Mouse (Mus musculus) limb, embryonic 13.5 days (tissue): ENCODE measurements at regions not wholly inside any gene's neighbourhood (a gene's known extent, or its start where the extent isn't known, plus 50 kb on each side); places are given as distances from the start of the nearest gene placed in this dataset.
"Not testable (repeated sequence)": the region's sequence is repeated elsewhere in the genome, so short reads cannot be mapped to it uniquely, and the experiment has no call there.

ENCODE experiments used
- ATAC-seq: fragments of 200-750 bp; cut with Nextera tagmentation; 2 replicates; pipeline ENCODE4 v1.8.0; 2017; ENCODE audit warnings: low read depth, moderate number of reproducible peaks, moderate TSS enrichment; ENCODE audit not compliant: low FRiP score
- H3K27ac ChIP-seq: fragments of 300-500 bp; sonication (generic); 2 replicates; pipeline ENCODE4 v1.5.1; 2015; ENCODE audit warnings: inconsistent platforms, mild to moderate bottlenecking, moderate library complexity
- H3K27me3 ChIP-seq: fragments of 300-500 bp; sonication (generic); 2 replicates; pipeline ENCODE4 v1.6.1; 2015; ENCODE audit warnings: mild to moderate bottlenecking, inconsistent platforms
- H3K36me3 ChIP-seq: fragments of 300-500 bp; sonication (generic); 2 replicates; pipeline ENCODE4 v1.6.1; 2015; ENCODE audit warnings: inconsistent platforms, mild to moderate bottlenecking, moderate library complexity
- H3K4me1 ChIP-seq: fragments of 300-500 bp; sonication (generic); 2 replicates; pipeline ENCODE4 v1.6.1; 2015; ENCODE audit warnings: inconsistent platforms
- H3K4me2 ChIP-seq: fragments of 300-500 bp; sonication (generic); replicated peaks from 2 replicates; pipeline ENCODE4 v1.6.1; 2015; ENCODE audit warnings: inconsistent platforms, mild to moderate bottlenecking, moderate library complexity
- H3K4me3 ChIP-seq: fragments of 300-500 bp; sonication (generic); 2 replicates; pipeline ENCODE4 v1.5.1; 2015; ENCODE audit warnings: moderate library complexity, mild to moderate bottlenecking, inconsistent platforms
- H3K9ac ChIP-seq: fragments of 300-500 bp; sonication (generic); 2 replicates; pipeline ENCODE4 v1.6.1; 2015; ENCODE audit warnings: mild to moderate bottlenecking, inconsistent platforms
- H3K9me3 ChIP-seq: fragments of 300-500 bp; sonication (generic); 2 replicates; pipeline ENCODE4 v1.6.1; 2016; ENCODE audit warnings: inconsistent platforms
- WGBS: fragments of 180-500 bp; shearing (Covaris S2); methylation state at CpG from one replicate; pipeline ENCODE4 v1.1.7; 2015; 5-methylcytosine and 5-hydroxymethylcytosine counted together

DNA sequence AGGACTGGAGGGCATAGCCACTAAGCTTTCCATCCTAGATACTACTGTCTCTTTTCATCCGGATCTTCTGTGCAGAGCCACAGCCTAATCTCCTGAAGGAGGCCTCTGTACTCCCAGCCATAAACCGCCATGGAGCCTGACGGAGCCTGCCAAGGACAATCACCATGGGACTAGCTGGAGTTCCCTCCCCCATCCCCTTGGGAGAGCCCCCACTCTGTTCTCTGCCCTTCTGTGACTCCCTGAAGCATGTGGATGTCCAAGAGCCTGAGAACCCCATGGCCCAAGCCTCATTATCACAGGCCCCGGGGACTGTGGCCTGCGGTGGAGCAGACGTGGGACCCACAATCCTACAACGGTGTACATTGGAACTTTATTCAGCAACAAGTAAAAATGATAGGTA lies 151.5 kb upstream of the Ddhd1 start:
- H3K4me2 ChIP-seq: no peak overlapping the region
- no peak overlapping the region for H3K27ac ChIP-seq
- no peaks in the 10 kb centered on the region for H3K36me3 ChIP-seq
- no peaks in the 10 kb centered on the region for H3K4me1 ChIP-seq
- H3K9me3 ChIP-seq: no peaks in the 10 kb centered on the region
- H3K9ac ChIP-seq: no peak overlapping the region
- 88% methylated on average over 7 of the region's 7 CpGs for WGBS
- H3K4me3 ChIP-seq: no peak overlapping the region
- no peaks in the 10 kb centered on the region for H3K27me3 ChIP-seq
- no peak for ATAC-seq

GRCm38 (mm10) chr14:45810101-45810500 lies 152.2 kb upstream of the Ddhd1 start:
- no peak for ATAC-seq
- Histone ChIP-seq H3K9me3 (no peaks in the 10 kb centered on the region), H3K36me3 (no peaks in the 10 kb centered on the region), H3K4me1 (0 out of 2 replicates have a peak, but pooled peaks cover under 1% of the 10 kb centered on the region), H3K4me2 (no peak overlapping the region), H3K27ac (no peak overlapping the region), H3K9ac (no peak overlapping the region), H3K4me3 (no peak overlapping the region), H3K27me3 (no peaks in the 10 kb centered on the region)
- WGBS: 62% methylated on average over 4 of the region's 4 CpGs

- no peaks in the 10 kb centered on the region for H3K9me3 ChIP-seq
- no peak overlapping the region for H3K9ac ChIP-seq
- peaks cover 6% of the 10 kb centered on the region; the same call in 1 of the 2 replicates for H3K4me1 ChIP-seq
- 49% methylated on average over 3 of the region's 3 CpGs for WGBS
- ATAC-seq: no peak
- H3K27ac ChIP-seq: no peak overlapping the region
- no peak overlapping the region for H3K4me3 ChIP-seq
- H3K36me3 ChIP-seq: no peaks in the 10 kb centered on the region
- no peaks in the 10 kb centered on the region for H3K27me3 ChIP-seq
- H3K4me2 ChIP-seq: no peak overlapping the region
Measured at GRCm38 (mm10) chr14:45810630-45811029, 152.7 kb upstream of the Ddhd1 start.

DNA sequence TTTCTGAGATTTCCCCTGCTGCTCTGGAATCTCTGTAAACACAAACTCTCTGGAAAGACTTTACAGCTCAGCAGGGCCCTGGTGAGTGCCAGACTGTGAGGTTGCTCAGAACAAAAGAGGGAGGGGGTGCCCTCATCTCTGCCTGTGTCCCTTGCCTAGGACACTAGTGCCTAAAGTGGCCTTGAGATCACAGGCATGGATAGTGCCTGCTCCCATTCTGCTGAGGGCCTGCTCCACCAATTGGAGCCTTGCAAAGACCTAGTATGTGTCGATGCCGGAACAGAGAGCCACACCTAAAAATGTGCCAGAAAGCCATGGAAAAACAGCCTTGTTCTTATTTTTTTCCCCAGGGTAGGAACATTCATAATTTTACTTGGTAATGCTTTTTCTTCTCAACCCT lies 157.7 kb upstream of the Ddhd1 start:
- Histone ChIP-seq H3K27ac (no peak overlapping the region), H3K9me3 (no peaks in the 10 kb centered on the region), H3K27me3 (no peaks in the 10 kb centered on the region), H3K4me1 (peaks cover 7% of the 10 kb centered on the region; the same call in 1 of the 2 replicates), H3K36me3 (no peaks in the 10 kb centered on the region), H3K4me3 (no peak overlapping the region), H3K9ac (no peak overlapping the region), H3K4me2 (no peak overlapping the region)
- 67% methylated on average over 2 of the region's 2 CpGs for WGBS
- no peak for ATAC-seq

- H3K27me3 ChIP-seq, H3K4me1 ChIP-seq, H3K36me3 ChIP-seq, H3K4me3 ChIP-seq, ATAC-seq, H3K9ac ChIP-seq, H3K27ac ChIP-seq, H3K9me3 ChIP-seq, H3K4me2 ChIP-seq: not testable (repeated sequence)
- 91% methylated on average over 17 of the region's 17 CpGs for WGBS
Measured at GRCm38 (mm10) chr14:45816611-45817010, 158.7 kb upstream of the Ddhd1 start.

- peaks cover 7% of the 10 kb centered on the region; the same call in 1 of the 2 replicates for H3K4me1 ChIP-seq
- no peaks in the 10 kb centered on the region for H3K36me3 ChIP-seq
- no peak overlapping the region for H3K9ac ChIP-seq
- H3K4me2 ChIP-seq: no peak overlapping the region
- H3K9me3 ChIP-seq: no peaks in the 10 kb centered on the region
- no peaks in the 10 kb centered on the region for H3K27me3 ChIP-seq
- no peak overlapping the region for H3K4me3 ChIP-seq
- ATAC-seq: no peak
- 78% methylated on average over 3 of the region's 3 CpGs for WGBS
- H3K27ac ChIP-seq: no peak overlapping the region
Measured at GRCm38 (mm10) chr14:45817756-45818155, 159.8 kb upstream of the Ddhd1 start.

GRCm38 (mm10) chr14:45824601-45825000 lies 166.7 kb upstream of the Ddhd1 start:
- H3K27me3 ChIP-seq: no peaks in the 10 kb centered on the region
- WGBS: 79% methylated on average over 2 of the region's 2 CpGs
- no peak for ATAC-seq

DNA sequence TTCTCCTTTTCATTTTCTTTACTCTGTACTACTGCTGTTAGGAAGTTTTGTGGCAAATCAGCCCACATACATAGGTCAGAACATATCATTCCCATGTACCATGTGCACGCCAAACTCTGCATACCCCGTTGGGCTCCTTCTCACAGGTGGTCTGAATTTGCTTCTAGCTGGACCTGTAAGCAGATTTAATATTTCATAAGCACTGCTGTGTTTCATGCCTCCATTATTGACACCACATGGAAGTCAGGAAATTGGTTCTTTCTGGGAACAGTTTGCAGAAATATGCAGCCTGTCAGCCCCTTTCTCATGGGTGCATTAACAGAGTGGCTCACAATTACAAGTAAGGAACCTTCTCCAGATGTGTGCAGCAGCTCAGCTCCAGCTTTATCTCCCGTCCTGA lies 168.1 kb upstream of the Ddhd1 start:
- Histone ChIP-seq H3K27ac (peak overlapping the region; percentile 52; the same call in 1 of the 2 replicates), H3K9me3 (no peaks in the 10 kb centered on the region), H3K27me3 (no peaks in the 10 kb centered on the region), H3K9ac (no peak overlapping the region), H3K36me3 (no peaks in the 10 kb centered on the region), H3K4me1 (peaks cover 11% of the 10 kb centered on the region), H3K4me3 (no peak overlapping the region), H3K4me2 (peak overlapping the region; percentile 31)
- peak; percentile 80 for ATAC-seq
- 39% methylated on average over 3 of the region's 3 CpGs for WGBS

More at GRCm38 (mm10) chr14:45824601-45825000, 166.7 kb upstream of the Ddhd1 start:
- Histone ChIP-seq H3K27ac (no peak overlapping the region; the same call in 1 of the 2 replicates), H3K9me3 (no peaks in the 10 kb centered on the region), H3K9ac (no peak overlapping the region), H3K4me2 (no peak overlapping the region), H3K4me3 (no peak overlapping the region), H3K4me1 (peaks cover 11% of the 10 kb centered on the region), H3K36me3 (no peaks in the 10 kb centered on the region)

DNA sequence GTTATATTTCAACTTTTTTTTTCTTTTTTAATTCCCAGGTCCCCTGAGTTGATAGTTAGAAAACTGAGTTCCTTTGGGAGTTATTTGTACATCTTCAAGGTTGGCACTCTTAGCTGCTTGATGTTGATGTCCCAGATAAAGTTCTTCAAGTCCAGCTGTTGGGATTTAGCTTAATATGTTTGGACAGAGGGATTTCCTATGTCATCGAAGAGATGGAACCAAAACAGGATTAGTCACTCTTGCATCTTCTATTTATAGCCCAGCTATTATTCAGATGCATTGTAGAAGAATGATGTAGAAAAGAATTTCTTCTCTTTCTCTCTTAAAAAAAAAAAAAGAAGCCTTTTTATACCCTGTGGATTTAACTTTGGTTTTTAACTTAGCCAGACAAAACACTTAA lies 169.2 kb upstream of the Ddhd1 start:
- no peak overlapping the region for H3K27ac ChIP-seq
- H3K4me3 ChIP-seq: no peak overlapping the region
- no peaks in the 10 kb centered on the region for H3K9me3 ChIP-seq
- no peak overlapping the region for H3K9ac ChIP-seq
- no peaks in the 10 kb centered on the region for H3K36me3 ChIP-seq
- H3K4me2 ChIP-seq: no peak overlapping the region
- no peaks in the 10 kb centered on the region for H3K27me3 ChIP-seq
- H3K4me1 ChIP-seq: peaks cover 11% of the 10 kb centered on the region
- ATAC-seq: no peak
- 75% methylated on average over 1 of the region's 1 CpGs for WGBS

DNA sequence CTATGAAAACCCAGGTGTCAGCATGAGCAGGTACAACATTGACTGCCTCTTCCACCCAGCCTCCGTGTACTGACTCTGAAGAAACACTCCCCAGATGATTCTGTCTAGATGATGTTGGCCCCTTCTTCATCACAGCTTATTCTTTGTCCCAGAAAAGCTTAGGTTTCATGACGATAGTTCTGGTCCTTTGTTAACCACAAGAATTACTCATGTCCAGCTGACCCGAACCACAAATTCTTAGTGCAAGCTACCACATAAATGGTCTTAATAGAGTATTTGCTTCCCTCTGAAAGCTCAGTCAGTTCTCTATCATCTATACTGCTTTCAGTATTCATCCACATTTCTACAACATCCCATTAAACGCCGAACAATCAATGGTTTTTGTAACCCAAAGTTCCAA lies 172.5 kb upstream of the Ddhd1 start:
- 85% methylated on average over 5 of the region's 5 CpGs for WGBS
- no peak for ATAC-seq
- no peaks in the 10 kb centered on the region for H3K27me3 ChIP-seq
- H3K36me3 ChIP-seq: no peaks in the 10 kb centered on the region
- H3K4me3 ChIP-seq: no peak overlapping the region
- H3K9me3 ChIP-seq: no peaks in the 10 kb centered on the region
- no peak overlapping the region for H3K9ac ChIP-seq
- no peak overlapping the region for H3K27ac ChIP-seq
- H3K4me1 ChIP-seq: peaks cover 8% of the 10 kb centered on the region
- H3K4me2 ChIP-seq: no peak overlapping the region

DNA sequence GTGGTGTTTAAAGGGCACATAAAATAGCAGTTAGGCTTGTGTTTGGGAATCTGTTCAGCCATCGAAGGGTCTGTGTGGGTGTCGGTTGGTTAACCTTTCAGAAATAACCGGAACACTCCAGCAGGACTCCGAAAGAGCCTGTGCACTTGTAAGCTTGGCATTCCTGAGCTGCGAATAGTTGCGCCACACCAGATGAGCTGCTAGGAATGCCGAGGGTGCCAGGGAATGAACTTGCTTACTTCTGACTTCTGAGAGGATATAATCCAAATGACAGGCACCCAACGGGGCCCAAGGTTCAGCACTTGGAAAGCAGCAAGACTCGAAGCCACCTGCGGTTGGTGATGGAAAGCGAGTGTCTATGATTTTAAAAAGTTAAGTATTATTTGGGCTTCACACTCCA lies 179.1 kb upstream of the Ddhd1 start:
- H3K27ac ChIP-seq: no peak overlapping the region
- H3K9me3 ChIP-seq: no peaks in the 10 kb centered on the region
- no peaks in the 10 kb centered on the region for H3K27me3 ChIP-seq
- no peaks in the 10 kb centered on the region for H3K4me1 ChIP-seq
- H3K4me3 ChIP-seq: no peak overlapping the region
- H3K9ac ChIP-seq: no peak overlapping the region
- WGBS: 81% methylated on average over 11 of the region's 11 CpGs
- H3K36me3 ChIP-seq: no peaks in the 10 kb centered on the region
- ATAC-seq: no peak
- H3K4me2 ChIP-seq: no peak overlapping the region

GRCm38 (mm10) chr14:45843829-45844228 lies 185.9 kb upstream of the Ddhd1 start:
- Histone ChIP-seq H3K9ac (no peak overlapping the region), H3K27ac (no peak overlapping the region), H3K27me3 (no peaks in the 10 kb centered on the region), H3K9me3 (no peaks in the 10 kb centered on the region), H3K36me3 (no peaks in the 10 kb centered on the region), H3K4me3 (no peak overlapping the region), H3K4me1 (0 out of 2 replicates have a peak, but pooled peaks cover 4% of the 10 kb centered on the region), H3K4me2 (no peak overlapping the region)
- no peak for ATAC-seq
- WGBS: 58% methylated on average over 1 of the region's 1 CpGs

- no peak for ATAC-seq
- H3K27ac ChIP-seq: no peak overlapping the region
- no peak overlapping the region for H3K9ac ChIP-seq
- no peak overlapping the region for H3K4me3 ChIP-seq
- no peaks in the 10 kb centered on the region for H3K4me1 ChIP-seq
- H3K9me3 ChIP-seq: no peaks in the 10 kb centered on the region
- H3K36me3 ChIP-seq: no peaks in the 10 kb centered on the region
- WGBS: 81% methylated on average over 8 of the region's 8 CpGs
- no peak overlapping the region for H3K4me2 ChIP-seq
- H3K27me3 ChIP-seq: 0 out of 2 replicates have a peak, but pooled peaks cover 2% of the 10 kb centered on the region
Measured at GRCm38 (mm10) chr14:45850588-45850987, 192.6 kb upstream of the Ddhd1 start.
